Mouse (Mus musculus) liver, postnatal 0 days (tissue): Measurements from ENCODE around the gene Pacsin1.

ENCODE experiments used
- CTCF ChIP-seq: sonication (generic); IDR thresholded peaks from 2 replicates; pipeline ENCODE4 v1.5.1; 2016; ENCODE audit warnings: antibody characterized with exemption, low read depth
- EP300 ChIP-seq: IDR thresholded peaks from 2 replicates; pipeline ENCODE4 v1.6.1; 2016; ENCODE audit warnings: antibody characterized with exemption, low read depth, mild to moderate bottlenecking

DNA sequence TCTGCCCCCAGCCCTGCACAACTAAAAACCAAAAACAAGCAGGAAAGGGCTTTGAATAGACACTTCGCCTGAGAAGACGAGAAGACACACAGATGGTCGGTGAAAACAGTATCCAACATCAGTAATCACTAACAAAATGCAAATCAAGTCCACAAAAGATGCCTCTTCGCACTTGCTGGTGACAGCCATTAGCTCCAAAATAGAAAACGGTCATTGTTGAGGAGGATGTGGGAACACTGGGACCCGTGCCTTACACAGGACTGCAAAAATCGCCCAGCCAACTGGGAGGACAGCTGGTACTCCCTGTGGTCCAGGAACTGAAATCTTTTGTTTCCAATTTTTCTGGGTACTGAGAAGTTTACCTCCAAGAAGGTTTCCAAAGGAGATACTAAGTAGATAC, 18.6 kb downstream of the Pacsin1 start:
- TF ChIP-seq CTCF, result no peak
- TF ChIP-seq EP300, result no peak
